Mouse (Mus musculus): ENCODE data around the gene Ccdc134. TPM values are rescaled to one million over a fixed set of nuclear protein-coding genes. Genes with fewer than 3 reads are reported as not detected.
A peak's percentile ranks its signal among the peaks of the same experiment; 100 is the strongest.

Ccdc134 gene
- polyA plus RNA-seq, 1 experiment from 2014 or later = 34.1 TPM

GRCm38 (mm10) chr15:82169671-82170070 is 41.9 kb downstream of the Ccdc134 start:
- DNase-seq (ENCODE audit: low spot score) = no peak

- no peak for DNase-seq (ENCODE audit: low spot score)
Observed at GRCm38 (mm10) chr15:82170437-82171377, 43.0 kb downstream of the Ccdc134 start.

- DNase-seq (ENCODE audit: low spot score) = no peak
Observed at GRCm38 (mm10) chr15:82172648-82173047, 44.9 kb downstream of the Ccdc134 start.

- DNase-seq (ENCODE audit: low spot score) = no peak
Observed at GRCm38 (mm10) chr15:82175091-82175490, 47.4 kb downstream of the Ccdc134 start.

- DNase-seq (ENCODE audit: low spot score) = no peak
Observed at GRCm38 (mm10) chr15:82177743-82178290, 50.1 kb downstream of the Ccdc134 start.

- DNase-seq (ENCODE audit: low spot score) = no peak
Observed at GRCm38 (mm10) chr15:82181131-82181530, 53.4 kb downstream of the Ccdc134 start.

- DNase-seq (ENCODE audit: low spot score) = no peak
Observed at GRCm38 (mm10) chr15:82182311-82182710, 54.6 kb downstream of the Ccdc134 start.

- no peak for DNase-seq (ENCODE audit: low spot score)
Observed at GRCm38 (mm10) chr15:82183596-82183995, 55.9 kb downstream of the Ccdc134 start.

GRCm38 (mm10) chr15:82184183-82184582 is 56.5 kb downstream of the Ccdc134 start:
- no peak for DNase-seq (ENCODE audit: low spot score)

GRCm38 (mm10) chr15:82184656-82185055 is 56.9 kb downstream of the Ccdc134 start:
- no peak for DNase-seq (ENCODE audit: low spot score)

- no peak for DNase-seq (ENCODE audit: low spot score)
Observed at GRCm38 (mm10) chr15:82185062-82185783, 57.5 kb downstream of the Ccdc134 start.

GRCm38 (mm10) chr15:82186131-82186530 is 58.4 kb downstream of the Ccdc134 start:
- DNase-seq (ENCODE audit: low spot score) = no peak

GRCm38 (mm10) chr15:82186931-82187330 is 59.2 kb downstream of the Ccdc134 start:
- no peak for DNase-seq (ENCODE audit: low spot score)

- DNase-seq (ENCODE audit: low spot score) = no peak
Observed at GRCm38 (mm10) chr15:82187401-82187800, 59.7 kb downstream of the Ccdc134 start.

- DNase-seq (ENCODE audit: low spot score) = no peak
Observed at GRCm38 (mm10) chr15:82187924-82188323, 60.2 kb downstream of the Ccdc134 start.

GRCm38 (mm10) chr15:82188481-82189240 is 60.9 kb downstream of the Ccdc134 start:
- peak; percentile 64 for DNase-seq (ENCODE audit: low spot score)

Other genes with a start within 250 kb of the Ccdc134 start
- gene Polr3h, start 201.7 kb upstream of the Ccdc134 start, polyA plus RNA-seq (2015; fragmentation: Nextera tagmentation; extraction: Ambion mirVana) = 81.8 and 84.1 TPM in 2 replicates
- gene Csdc2, start 191.2 kb upstream of the Ccdc134 start, polyA plus RNA-seq (2015; fragmentation: Nextera tagmentation; extraction: Ambion mirVana) = 0.62 and 0.88 TPM in 2 replicates
- gene Pmm1, start 167.0 kb upstream of the Ccdc134 start, polyA plus RNA-seq (2015; fragmentation: Nextera tagmentation; extraction: Ambion mirVana) = 45.1 and 50.5 TPM in 2 replicates
- gene 1700029P11Rik, start 147.4 kb upstream of the Ccdc134 start, polyA plus RNA-seq (2015; fragmentation: Nextera tagmentation; extraction: Ambion mirVana) = not detected in 2 replicates
- gene Xrcc6, start 140.1 kb upstream of the Ccdc134 start, polyA plus RNA-seq (2015; fragmentation: Nextera tagmentation; extraction: Ambion mirVana) = 441 and 472 TPM in 2 replicates
- 160 and 169 TPM in 2 replicates for gene Desi1, start 94.1 kb upstream of the Ccdc134 start, polyA plus RNA-seq (2015; fragmentation: Nextera tagmentation; extraction: Ambion mirVana)
- 387 and 431 TPM in 2 replicates for gene Snu13, start 80.3 kb upstream of the Ccdc134 start, polyA plus RNA-seq (2015; fragmentation: Nextera tagmentation; extraction: Ambion mirVana)
- 0.04 TPM in 1 of 2 replicates, not detected in the other for gene 4930407I10Rik, start 68.8 kb upstream of the Ccdc134 start, polyA plus RNA-seq (2015; fragmentation: Nextera tagmentation; extraction: Ambion mirVana)
- gene Mei1, start 57.9 kb upstream of the Ccdc134 start, polyA plus RNA-seq (2015; fragmentation: Nextera tagmentation; extraction: Ambion mirVana) = 0.04 TPM in 1 of 2 replicates, not detected in the other
- gene Srebf2, start 19.3 kb downstream of the Ccdc134 start, polyA plus RNA-seq (2015; fragmentation: Nextera tagmentation; extraction: Ambion mirVana) = 152 and 161 TPM in 2 replicates
- 0.15 and 0.26 TPM in 2 replicates for gene Shisa8, start 84.9 kb downstream of the Ccdc134 start, polyA plus RNA-seq (2015; fragmentation: Nextera tagmentation; extraction: Ambion mirVana)
- gene Tnfrsf13c, start 96.4 kb downstream of the Ccdc134 start, polyA plus RNA-seq (2015; fragmentation: Nextera tagmentation; extraction: Ambion mirVana) = 0.22 and 0.49 TPM in 2 replicates
- gene Cenpm, start 116.8 kb downstream of the Ccdc134 start, polyA plus RNA-seq (2015; fragmentation: Nextera tagmentation; extraction: Ambion mirVana) = 59.3 and 61.5 TPM in 2 replicates
- not detected in 2 replicates for gene 1500009C09Rik, start 124.5 kb downstream of the Ccdc134 start, polyA plus RNA-seq (2015; fragmentation: Nextera tagmentation; extraction: Ambion mirVana)
- 0.90 and 1.1 TPM in 2 replicates for gene Sept3, start 147.0 kb downstream of the Ccdc134 start, polyA plus RNA-seq (2015; fragmentation: Nextera tagmentation; extraction: Ambion mirVana)
- gene Wbp2nl, start 171.0 kb downstream of the Ccdc134 start, polyA plus RNA-seq (2015; fragmentation: Nextera tagmentation; extraction: Ambion mirVana) = 0.22 TPM in 1 of 2 replicates, not detected in the other
- gene Naga, start 211.0 kb downstream of the Ccdc134 start, polyA plus RNA-seq (2015; fragmentation: Nextera tagmentation; extraction: Ambion mirVana) = 35.9 and 38.4 TPM in 2 replicates
- 12.5 and 14.2 TPM in 2 replicates for gene Pheta2, start 211.0 kb downstream of the Ccdc134 start, polyA plus RNA-seq (2015; fragmentation: Nextera tagmentation; extraction: Ambion mirVana)
- gene Smdt1, start 211.0 kb downstream of the Ccdc134 start, polyA plus RNA-seq (2015; fragmentation: Nextera tagmentation; extraction: Ambion mirVana) = 317 and 322 TPM in 2 replicates
- 488 and 492 TPM in 2 replicates for gene Ndufa6, start 226.4 kb downstream of the Ccdc134 start, polyA plus RNA-seq (2015; fragmentation: Nextera tagmentation; extraction: Ambion mirVana)

Data from thymus, postnatal 0 days (tissue).